Mouse (Mus musculus): Measurements from ENCODE around the gene Gmpr.

GRCm38 (mm10) chr13:45564946-45565345, 57.7 kb downstream of the Gmpr start:
- TF ChIP-seq E2F4 (IDR thresholded peaks at IDR 0.05; ENCODE audit: insufficient read depth) (no peak), POLR2A (IDR thresholded peaks at IDR 0.05; ENCODE audit: insufficient read length, low read depth) (no peak)

Data from myocyte (in vitro differentiated cells).